Mouse (Mus musculus) adrenal gland, postnatal 14 days (tissue): ENCODE results near the gene Mark4. TPM values are rescaled to one million over a fixed set of nuclear protein-coding genes. Genes with fewer than 3 reads are reported as not detected.

ENCODE experiments used
- DNase-seq: peaks from one replicate; pipeline ENCODE4 v3.0.0; 2021; ENCODE audit warnings: mixed read lengths
- microRNA-seq, 2 experiments: library from miRNA; unstranded; fragments of <30 nt; microRNA quantifications; one replicate each; pipeline ENCODE4 v1.2.0; 2021
- total RNA-seq: library from RNA; stranded (reverse); gene quantifications from 2 replicates; pipeline ENCODE4 v1.2.3, GENCODE M21; 2021

Gene Mark4
- total RNA-seq, 1 experiment from 2014 or later: 45.2 TPM

GRCm38 (mm10) chr7:19399496-19400280 is 58.9 kb downstream of the Mark4 start:
- DNase-seq: peak; percentile 79

- no peak for DNase-seq
Measured at GRCm38 (mm10) chr7:19394484-19394883, 64.1 kb downstream of the Mark4 start.

- DNase-seq: peak; percentile 49
Measured at GRCm38 (mm10) chr7:19388699-19389413, 69.8 kb downstream of the Mark4 start.

GRCm38 (mm10) chr7:19383708-19384107 is 74.9 kb downstream of the Mark4 start:
- DNase-seq: peak; percentile 49

- DNase-seq: peak; percentile 54
Measured at GRCm38 (mm10) chr7:19382166-19382541, 76.5 kb downstream of the Mark4 start.

GRCm38 (mm10) chr7:19381377-19382165 is 77.0 kb downstream of the Mark4 start, which contains the start of gene Ercc2:
Gene Ercc2, plus strand, starts transcription at chr7:19382010.
- peak; percentile 100 for DNase-seq

- DNase-seq: no peak
Measured at GRCm38 (mm10) chr7:19378049-19378448, 80.6 kb downstream of the Mark4 start.

GRCm38 (mm10) chr7:19376019-19376418 is 82.6 kb downstream of the Mark4 start:
- DNase-seq: no peak

GRCm38 (mm10) chr7:19375368-19375767 is 83.3 kb downstream of the Mark4 start:
- DNase-seq: no peak

Small RNAs within 50 kb of the gene (microRNA-seq; reads per million reads assigned to microRNA genes)
- 0 reads per million in 2 experiments for gene Mir343

Other genes with a start within 250 kb of the Mark4 start
- 9.7 and 12.4 TPM in 2 replicates for gene Gpr4, start 246.3 kb downstream of the Mark4 start, total RNA-seq
- gene Opa3, start 230.5 kb downstream of the Mark4 start, total RNA-seq: 27.5 and 28.5 TPM in 2 replicates
- 62.0 and 79.0 TPM in 2 replicates for gene Vasp, start 187.0 kb downstream of the Mark4 start, total RNA-seq
- 0.19 TPM in 1 of 2 replicates, not detected in the other for gene Ppm1n, start 178.8 kb downstream of the Mark4 start, total RNA-seq
- 6.0 and 7.9 TPM in 2 replicates for gene Rtn2, start 176.2 kb downstream of the Mark4 start, total RNA-seq
- 2.1 and 22.4 TPM in 2 replicates for gene Fosb, start 148.8 kb downstream of the Mark4 start, total RNA-seq
- gene Ercc1, start 114.0 kb downstream of the Mark4 start, total RNA-seq: 37.1 and 46.7 TPM in 2 replicates
- 12.2 and 14.5 TPM in 2 replicates for gene Cd3eap, start 99.3 kb downstream of the Mark4 start, total RNA-seq
- 7.3 and 8.3 TPM in 2 replicates for gene Ppp1r13l, start 99.1 kb downstream of the Mark4 start, total RNA-seq
- 28.2 and 30.2 TPM in 2 replicates for gene Ercc2, start 76.8 kb downstream of the Mark4 start, total RNA-seq
- gene Klc3, start 54.7 kb downstream of the Mark4 start, total RNA-seq: 1.3 and 2.7 TPM in 2 replicates
- 0.74 and 0.79 TPM in 2 replicates for gene Ckm, start 54.0 kb downstream of the Mark4 start, total RNA-seq
- 21.8 and 22.0 TPM in 2 replicates for gene Exoc3l2, start 4.5 kb upstream of the Mark4 start, total RNA-seq
- 6.7 and 8.6 TPM in 2 replicates for gene Bloc1s3, start 49.5 kb upstream of the Mark4 start, total RNA-seq
- gene Trappc6a, start 49.6 kb upstream of the Mark4 start, total RNA-seq: 69.4 and 71.2 TPM in 2 replicates
- gene Nkpd1, start 59.0 kb upstream of the Mark4 start, total RNA-seq: 0.15 and 0.83 TPM in 2 replicates
- gene Ppp1r37, start 104.3 kb upstream of the Mark4 start, total RNA-seq: 58.8 and 64.2 TPM in 2 replicates
- 0.44 and 1.1 TPM in 2 replicates for gene Zfp296, start 118.5 kb upstream of the Mark4 start, total RNA-seq
- gene Gemin7, start 118.8 kb upstream of the Mark4 start, total RNA-seq: 59.3 and 65.4 TPM in 2 replicates
- 36.9 and 52.2 TPM in 2 replicates for gene Clasrp, start 145.7 kb upstream of the Mark4 start, total RNA-seq
- gene Relb, start 170.6 kb upstream of the Mark4 start, total RNA-seq: 19.3 and 26.2 TPM in 2 replicates
- gene Clptm1, start 206.2 kb upstream of the Mark4 start, total RNA-seq: 116 and 119 TPM in 2 replicates
- gene Apoc2, start 219.1 kb upstream of the Mark4 start, total RNA-seq: 53.4 TPM in 1 of 2 replicates, not detected in the other
- gene Gm44805, start 222.6 kb upstream of the Mark4 start, total RNA-seq: 1.7 and 2.6 TPM in 2 replicates
- gene Apoc4, start 222.7 kb upstream of the Mark4 start, total RNA-seq: 72.2 and 240 TPM in 2 replicates
- 845 and 1,967 TPM in 2 replicates for gene Apoc1, start 233.8 kb upstream of the Mark4 start, total RNA-seq
- gene Apoe, start 240.4 kb upstream of the Mark4 start, total RNA-seq: 972 and 3,675 TPM in 2 replicates